Mouse (Mus musculus): ENCODE measurements around the gene 0610012G03Rik.
A peak's percentile ranks its signal among the peaks of the same experiment; 100 is the strongest.

0610012G03Rik gene

DNA sequence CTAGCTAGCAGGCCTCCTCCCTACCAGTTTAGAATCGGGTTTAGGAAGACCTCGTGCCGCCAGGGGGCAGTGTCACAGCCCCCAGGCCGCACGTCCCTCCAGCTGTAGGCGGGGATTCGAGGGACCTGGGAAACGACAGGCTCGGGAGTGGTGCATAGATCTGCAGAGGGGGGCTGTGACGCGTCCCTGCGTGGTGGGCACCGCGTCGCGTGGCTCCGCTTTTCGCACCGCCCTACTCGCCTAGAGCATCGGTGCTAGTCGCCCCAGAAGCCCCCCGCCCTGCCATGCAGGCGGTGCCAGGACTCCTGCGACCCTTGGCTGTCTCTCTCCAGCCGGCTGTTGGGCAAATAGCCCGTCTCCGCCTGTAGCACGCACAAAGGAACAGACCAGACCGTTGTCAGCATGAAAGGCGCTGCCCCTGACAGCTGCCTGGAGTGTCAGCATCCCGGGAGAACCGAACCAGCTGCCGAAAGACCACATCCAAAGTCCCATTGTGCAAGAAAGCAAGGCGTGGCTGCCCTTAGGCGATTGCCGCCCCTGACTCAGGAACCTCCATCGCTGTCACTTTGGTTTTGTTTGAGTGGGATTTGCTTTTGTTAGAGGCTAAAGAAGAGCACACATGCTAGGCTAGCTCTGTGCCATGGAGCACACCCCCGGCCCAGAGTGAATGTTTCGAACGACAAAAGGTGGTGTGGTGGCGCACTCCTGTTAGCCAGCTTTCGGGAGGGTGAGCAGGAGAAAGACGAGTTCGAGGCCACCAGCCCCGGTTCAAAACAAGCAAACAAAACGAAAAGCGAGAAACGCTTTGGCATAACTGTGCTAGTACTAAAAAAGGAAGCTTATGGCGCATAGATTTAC, 15.2 kb downstream of the 0610012G03Rik start:
- peak; percentile 87 for DNase-seq (ENCODE audit: low spot score)

DNA sequence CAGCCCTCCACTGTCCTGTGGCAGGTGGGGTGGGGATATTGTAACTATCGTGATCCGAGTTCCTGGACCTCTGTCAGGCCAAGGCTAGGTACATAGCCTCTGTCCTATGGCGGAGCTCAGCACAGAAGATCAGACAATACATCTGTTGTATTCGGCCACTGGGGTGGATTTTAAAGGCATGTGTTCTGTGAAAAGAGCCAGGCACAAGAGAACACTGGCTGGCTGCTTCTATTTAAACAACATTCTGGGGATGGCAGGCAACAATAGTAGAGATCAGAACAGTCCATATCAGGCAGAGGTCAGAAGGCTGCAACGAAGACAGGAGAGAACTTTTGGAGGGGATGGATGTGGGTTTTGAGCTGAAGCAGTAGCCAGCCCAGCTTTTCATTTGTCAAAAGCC, 16.0 kb downstream of the 0610012G03Rik start:
- no peak for DNase-seq (ENCODE audit: low spot score)

DNA sequence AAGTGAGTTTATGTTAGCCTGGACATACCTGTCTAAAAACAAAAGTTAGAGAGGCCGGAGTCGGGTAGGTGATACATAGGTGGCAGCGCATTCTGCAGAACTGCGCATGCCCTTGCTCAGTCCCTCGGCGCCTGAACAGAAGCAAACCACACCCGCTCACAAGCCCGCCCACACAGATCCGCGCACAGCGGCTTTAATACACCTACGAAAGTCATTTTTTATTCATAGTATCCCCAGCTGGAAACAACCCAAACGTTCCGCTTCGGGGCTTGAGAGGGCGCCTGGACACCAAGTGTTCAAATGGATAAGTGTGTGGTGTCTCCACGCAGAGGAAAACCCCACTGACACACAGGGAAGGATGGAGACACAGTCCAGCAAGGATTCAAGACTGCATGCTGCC, 17.0 kb downstream of the 0610012G03Rik start:
- no peak for DNase-seq (ENCODE audit: low spot score)

DNA sequence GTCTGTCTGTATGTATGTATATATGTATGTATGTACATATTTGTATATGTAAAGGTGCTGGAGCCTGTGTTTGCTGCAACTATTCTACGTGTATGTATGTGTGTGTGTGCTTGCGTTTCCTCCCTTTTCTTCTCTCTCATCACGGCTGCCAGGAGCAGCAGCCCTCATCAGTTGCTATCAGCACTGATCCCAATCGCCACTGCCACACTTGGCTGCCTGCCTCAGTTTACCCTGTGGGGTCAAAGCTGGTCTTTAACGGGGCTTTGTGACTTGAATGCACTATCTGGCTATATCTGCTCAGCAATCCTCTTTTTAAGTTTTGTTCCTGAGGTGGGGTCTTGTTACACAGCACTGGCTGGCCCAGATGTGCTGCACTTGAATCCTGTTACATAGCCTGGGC, 20.9 kb downstream of the 0610012G03Rik start:
- DNase-seq (ENCODE audit: low spot score): no peak

DNA sequence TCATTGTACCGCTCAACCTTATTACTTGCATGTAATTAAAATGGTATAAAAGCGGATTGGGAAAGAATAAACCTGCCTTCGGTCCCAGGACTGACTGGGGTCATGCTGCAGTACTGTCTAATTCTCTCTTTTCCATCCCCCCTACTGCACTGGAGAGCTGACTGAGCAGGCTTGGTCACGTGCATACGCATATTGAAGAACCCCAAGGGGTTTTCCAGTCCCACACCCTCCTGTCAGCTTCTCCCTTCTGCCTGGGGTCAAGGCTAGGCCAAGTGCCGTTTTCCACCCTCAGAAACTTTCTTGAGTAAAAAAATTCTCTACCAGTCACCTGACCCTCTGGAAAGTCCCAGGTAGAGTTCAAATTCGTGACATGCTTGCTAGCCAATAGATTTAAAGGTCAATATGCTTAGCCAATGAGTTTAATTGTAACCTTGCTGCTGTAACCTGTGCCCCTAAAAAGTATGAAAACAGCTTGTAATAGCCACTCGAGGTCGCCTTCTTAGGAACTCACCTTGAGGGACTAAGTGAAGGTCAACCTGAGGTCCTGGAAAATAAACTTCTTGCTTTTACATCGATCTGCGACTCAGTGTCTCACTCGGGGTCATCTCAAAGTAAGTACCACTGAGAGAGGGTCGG, 21.6 kb downstream of the 0610012G03Rik start:
- DNase-seq (ENCODE audit: low spot score): no peak

DNA sequence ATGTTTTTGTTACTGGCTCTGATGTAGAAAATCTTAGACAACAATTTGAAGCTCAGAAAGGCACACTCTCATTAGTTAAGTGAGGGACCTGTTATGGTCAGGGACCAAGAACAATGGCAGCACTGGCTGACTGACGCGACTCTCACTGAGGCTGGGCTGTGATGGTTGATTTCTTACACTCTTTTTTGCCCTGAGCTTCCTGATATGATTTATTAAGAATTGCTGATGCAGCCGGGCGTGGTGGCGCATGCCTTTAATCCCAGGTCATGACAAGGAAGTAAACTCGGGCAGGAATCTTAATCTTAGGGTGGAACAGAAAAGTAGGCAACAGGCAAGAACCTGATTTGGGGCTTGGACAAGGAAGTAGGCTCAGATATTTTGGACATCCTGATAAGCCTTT, 22.2 kb downstream of the 0610012G03Rik start:
- no peak for DNase-seq (ENCODE audit: low spot score)

DNA sequence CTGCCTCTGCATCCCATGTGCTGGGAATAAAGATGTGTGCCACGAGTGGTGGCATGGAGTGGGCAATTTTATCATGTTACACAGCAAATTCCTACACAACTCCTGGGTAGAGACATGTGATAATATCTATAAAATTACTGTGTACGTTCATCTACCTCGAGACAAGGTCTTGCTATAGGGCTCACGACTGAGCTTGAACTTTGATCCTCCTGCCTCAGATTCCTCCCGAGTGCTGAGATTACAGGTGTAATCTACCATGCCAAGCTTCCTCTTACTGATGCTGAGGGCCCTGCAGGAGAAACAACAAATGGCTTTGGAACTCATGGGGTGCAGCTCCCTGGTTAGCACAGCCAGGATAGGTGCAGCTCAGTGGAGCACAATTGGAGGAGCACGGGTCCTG, 23.9 kb downstream of the 0610012G03Rik start:
- DNase-seq (ENCODE audit: low spot score): no peak

DNA sequence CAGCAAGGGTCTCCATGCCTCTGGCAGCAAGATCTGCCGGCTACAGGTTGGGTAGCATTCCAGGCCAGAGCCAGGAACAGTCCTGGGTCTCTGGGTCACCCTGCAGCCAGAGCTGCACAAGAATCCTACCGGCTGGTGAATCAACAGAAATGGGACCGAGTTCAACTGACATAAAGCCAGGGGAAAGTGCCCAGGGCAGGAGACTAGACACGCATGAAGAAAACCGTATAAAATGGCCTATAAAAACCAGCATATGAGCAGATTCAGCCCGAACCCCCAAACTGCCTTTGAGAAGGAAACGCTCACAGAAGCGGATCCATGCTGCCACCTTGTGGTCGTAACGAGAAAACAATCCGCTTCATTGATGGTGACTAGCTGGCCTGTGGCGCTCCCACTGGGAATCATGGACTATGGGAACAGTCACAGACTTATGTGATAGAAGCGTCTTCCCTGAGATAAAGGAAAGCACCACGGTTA, 30.0 kb downstream of the 0610012G03Rik start:
- peak; percentile 76 for DNase-seq (ENCODE audit: low spot score)

DNA sequence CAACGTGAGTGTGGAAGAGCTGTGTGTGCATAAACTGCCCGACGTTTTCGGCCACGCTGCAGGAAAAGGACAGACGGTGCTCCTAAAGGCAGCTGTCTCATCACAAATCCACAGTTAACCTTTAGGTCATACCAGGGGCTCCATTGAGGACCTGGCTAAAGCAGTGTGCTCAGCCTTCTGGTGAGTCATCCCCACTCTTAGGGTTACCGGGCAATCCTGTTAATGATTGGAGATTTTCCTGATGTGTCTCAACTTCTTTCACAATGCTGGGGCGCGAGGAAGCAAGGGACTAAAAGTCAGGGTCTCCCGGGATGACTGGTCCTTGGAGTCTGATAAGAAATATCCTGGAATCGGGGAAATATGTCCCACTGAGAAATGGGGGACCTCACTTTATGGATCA, 30.5 kb downstream of the 0610012G03Rik start:
- DNase-seq (ENCODE audit: low spot score): no peak

DNA sequence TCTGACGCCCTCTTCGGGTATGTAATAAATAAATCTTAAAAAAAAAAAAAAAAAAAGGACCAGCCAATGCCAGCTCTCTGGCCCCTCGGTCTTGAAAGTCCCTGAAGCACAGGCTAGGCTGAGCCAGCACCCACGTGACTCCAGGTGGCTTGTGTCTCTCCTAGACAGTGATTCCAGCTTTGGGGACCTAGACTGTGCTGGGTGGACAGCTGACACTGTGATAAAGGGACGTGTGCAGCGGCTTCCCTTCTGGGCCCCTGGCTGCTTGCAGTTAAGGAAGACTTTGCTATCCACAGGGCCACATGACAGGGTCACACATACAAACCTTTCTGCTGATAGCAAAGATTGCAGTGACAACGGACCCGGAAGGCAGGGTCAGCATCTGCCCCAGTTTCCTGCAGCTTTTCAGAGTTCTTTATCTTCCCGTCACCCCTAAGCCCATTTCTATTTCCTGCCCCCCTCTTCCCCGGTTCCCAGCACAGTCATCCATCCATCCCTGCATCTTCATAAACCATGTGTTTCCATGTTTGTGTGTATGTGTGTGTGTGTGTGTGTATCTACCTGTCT, 37.9 kb downstream of the 0610012G03Rik start:
- DNase-seq (ENCODE audit: low spot score): no peak

DNA sequence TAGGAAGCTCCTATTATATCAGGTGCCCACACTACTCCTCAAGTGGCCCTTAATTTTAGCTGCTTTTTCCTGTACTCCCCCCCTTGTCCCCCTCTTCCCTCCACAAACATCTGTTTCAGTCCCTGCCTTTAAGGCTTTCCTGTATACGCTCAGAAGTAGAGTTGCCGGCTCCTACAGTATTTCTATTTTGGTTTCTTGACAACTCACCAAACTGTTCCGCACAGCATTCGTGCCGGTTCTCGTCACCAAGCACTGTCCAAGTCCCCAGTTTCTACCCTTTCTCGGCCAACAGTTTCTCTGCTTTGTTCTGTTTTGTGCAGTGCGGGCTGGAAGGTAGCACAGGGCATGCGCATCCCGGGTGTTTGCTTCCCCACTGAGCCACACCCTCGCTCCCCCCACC, 39.3 kb downstream of the 0610012G03Rik start:
- DNase-seq (ENCODE audit: low spot score): no peak

DNA sequence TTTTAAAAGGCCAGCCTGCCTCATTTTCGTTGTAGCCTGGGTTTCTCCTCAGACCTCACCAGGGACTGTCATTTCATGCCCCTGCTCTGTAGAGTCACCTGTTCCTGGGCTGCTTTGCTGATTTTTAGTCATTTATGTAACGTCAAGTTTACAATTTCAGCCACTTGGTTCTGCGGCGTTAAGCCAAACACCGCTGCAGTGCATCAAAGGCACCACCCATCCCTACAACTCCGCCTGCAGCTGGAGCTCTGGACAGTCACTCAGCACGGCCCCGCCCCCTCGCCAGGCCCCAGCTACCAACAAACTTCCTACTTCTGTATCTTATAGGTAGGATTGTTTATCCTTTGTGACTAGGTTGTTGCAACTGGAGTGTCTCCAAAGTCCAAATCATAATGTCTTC, 41.4 kb downstream of the 0610012G03Rik start:
- DNase-seq (ENCODE audit: low spot score): peak; percentile 41

DNA sequence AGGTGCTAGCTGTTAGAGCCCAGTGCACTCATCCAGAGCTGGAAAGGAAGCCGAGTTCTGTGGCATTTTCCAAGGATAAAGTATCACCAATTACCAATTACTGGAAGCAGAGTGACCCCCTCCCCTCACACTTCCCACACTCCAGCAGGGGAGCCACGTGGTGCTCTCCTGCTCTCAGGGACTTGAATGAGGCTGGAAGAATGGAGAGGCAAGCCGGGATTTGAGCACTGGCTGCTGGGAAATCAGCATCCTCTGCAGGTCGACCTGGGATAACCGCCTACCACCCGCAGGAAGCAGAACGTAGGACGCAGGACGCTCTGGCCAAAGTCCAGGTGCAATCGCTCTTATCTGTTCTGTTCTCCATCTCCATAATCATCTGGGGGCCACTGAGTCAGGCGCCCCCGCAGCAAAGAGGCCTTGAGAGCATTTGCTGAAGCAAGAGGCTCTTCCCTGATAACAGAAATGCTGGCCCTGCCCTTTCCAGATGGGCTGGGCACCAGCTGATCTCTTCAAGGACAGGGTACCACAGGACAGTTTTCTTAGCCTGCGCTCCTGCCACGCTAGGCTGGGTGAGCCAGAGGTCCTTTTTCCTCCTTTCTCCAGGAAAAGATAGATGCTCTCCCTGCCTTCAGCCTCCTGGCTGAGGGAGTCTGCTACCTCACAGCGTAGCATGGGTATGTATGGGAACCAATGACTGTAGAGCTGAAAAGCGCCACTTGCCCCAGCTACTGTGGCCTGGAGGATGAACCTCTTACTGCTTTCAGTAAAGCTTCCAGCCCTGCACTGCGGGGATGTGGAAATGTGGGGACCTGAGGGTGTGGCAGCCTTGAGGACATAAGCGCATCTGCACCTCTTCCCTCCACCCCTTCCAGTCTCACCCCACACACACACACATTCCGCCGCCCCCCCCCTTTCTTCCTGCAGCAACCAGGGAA, 42.1 kb downstream of the 0610012G03Rik start:
- no peak for DNase-seq (ENCODE audit: low spot score)

DNA sequence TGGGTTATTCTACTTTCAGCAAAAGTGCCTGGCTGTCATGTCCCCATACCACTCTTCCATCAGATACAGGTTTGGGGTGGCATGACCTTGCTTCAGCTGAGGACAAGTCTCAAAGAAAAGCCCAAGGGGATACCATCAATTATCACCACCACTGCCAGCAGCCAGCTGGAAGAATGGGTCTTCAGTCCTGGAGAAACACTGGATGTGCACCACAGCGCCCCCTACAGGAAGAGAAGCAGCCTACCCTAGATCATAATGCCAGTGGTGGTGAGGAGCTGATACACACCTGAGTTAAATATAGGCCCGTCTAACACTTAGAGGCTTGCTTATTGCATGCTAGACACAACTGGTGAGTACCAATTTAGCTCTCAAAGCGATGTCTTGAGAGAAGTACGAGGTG, 43.0 kb downstream of the 0610012G03Rik start:
- no peak for DNase-seq (ENCODE audit: low spot score)

DNA sequence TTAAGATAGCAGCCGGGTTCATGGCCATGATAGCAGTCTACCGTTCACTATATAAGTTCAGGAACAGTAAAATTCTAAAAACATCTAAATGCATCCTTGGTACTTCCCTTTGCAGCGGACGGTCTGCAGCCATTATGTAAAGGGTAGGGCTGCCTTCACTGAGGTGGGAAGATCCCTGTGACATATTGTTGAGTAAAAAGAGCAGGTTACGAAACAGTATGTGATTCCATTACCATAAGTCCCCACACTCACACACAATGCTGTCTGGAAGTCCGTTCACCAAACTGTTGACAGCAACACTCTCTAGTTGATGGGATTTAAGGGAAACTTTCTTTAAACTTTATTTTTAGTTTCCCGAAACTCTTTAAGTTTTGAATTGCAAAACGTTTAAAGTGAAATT, 45.1 kb downstream of the 0610012G03Rik start:
- DNase-seq (ENCODE audit: low spot score): no peak

DNA sequence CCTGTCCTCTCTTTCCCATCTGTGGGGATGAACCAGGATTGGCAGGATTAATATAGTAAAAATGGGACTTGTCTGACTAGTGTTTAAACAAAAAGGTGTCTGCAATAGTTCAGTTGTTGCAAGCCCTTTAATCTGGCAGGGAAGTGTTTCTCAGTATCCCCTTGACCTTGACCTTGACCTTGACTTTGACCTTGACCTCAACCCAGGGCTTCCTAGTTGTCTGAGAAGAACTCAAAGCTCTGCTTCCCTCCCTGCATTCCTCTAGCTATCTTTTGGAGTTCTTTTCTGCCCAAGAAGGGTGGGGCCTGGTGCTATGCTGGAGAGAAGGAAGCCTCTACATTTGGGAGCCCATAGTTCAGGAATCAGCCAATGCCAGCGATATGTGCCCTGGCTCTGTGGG, 46.4 kb downstream of the 0610012G03Rik start:
- no peak for DNase-seq (ENCODE audit: low spot score)

DNA sequence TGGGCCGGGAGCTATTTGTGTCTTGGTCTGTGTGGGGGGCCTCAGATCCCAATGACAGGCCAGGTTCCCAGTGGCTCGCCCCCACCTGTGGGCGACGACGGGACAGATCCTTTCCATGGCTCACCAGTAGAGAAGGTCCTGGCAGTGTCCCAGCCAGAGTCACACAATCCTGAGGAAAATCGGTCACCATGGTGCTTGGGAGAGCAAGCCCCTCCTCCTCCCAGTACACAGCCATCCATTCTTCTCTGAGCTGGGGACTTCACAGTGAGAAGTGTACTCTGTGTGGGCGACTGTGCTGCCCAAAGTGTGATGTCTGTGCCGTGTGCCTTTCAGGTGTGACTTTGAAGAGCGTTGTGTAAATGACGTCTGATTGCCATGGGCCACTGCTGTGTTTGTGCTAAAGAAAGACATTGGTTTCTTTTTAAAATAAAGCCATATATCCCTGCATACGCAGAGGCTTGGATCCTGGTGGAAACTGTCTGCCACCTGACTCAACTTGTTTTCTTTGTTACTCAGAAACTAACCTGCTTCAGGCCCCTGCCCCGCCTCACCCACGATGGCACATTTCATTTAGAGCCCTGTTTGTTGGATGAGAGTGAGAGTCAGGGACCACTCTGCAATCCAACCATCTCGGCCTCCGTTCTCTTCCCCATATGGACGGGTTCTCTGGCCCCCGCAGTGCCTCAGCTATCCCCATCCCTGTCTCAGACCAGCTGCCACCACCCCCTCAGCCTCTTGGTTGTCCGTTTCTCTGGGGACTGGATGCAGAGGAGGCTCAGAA, 49.6 kb downstream of the 0610012G03Rik start:
- DNase-seq (ENCODE audit: low spot score): no peak

Data from urinary bladder, postnatal 14 days (tissue).